Mouse (Mus musculus) macrophage (primary cell): Measurements from ENCODE around the gene Tex29. TPM values are rescaled to one million over a fixed set of nuclear protein-coding genes. Genes with fewer than 3 reads are reported as not detected.

Experiments used
- H3K27ac ChIP-seq: fragments of 350-480 bp; formaldehyde crosslinking; 2 replicates; pipeline ENCODE4 v1.9.0; 2021
- H3K36me3 ChIP-seq: fragments of 350-480 bp; formaldehyde crosslinking; 2 replicates; pipeline ENCODE4 v1.9.0; 2021; ENCODE audit errors: inconsistent target
- H3K4me3 ChIP-seq: fragments of 350-480 bp; formaldehyde crosslinking; 2 replicates; pipeline ENCODE4 v1.9.0; 2021; ENCODE audit errors: inconsistent target
- H3K79me2 ChIP-seq: fragments of 350-480 bp; formaldehyde crosslinking; 2 replicates; pipeline ENCODE4 v1.9.0; 2021; ENCODE audit errors: inconsistent target
- WGBS: methylation state at CpG from one replicate; pipeline ENCODE4 v1.1.7; 2026; ENCODE audit warnings: inconsistent platforms; ENCODE audit not compliant: missing documents; 5-methylcytosine and 5-hydroxymethylcytosine counted together
- polyA plus RNA-seq: library from polyadenylated mRNA; stranded (reverse); fragments of 250-400 nt; gene quantifications from 3 replicates; pipeline ENCODE4 v1.2.4, GENCODE M21; 2018; ENCODE audit warnings: inconsistent platforms

The Tex29 gene
- polyA plus RNA-seq, 1 experiment from 2014 or later = not detected

- 93% methylated on average over 5 of the region's 5 CpGs for WGBS
- Histone ChIP-seq H3K4me3 (no peak overlapping the region), H3K27ac (no peak overlapping the region), H3K79me2 (no peaks in the 10 kb centered on the region), H3K36me3 (peaks cover 96% of the 10 kb centered on the region)
Observed at GRCm38 (mm10) chr8:11820136-11820535, 20.1 kb upstream of the Tex29 start.

DNA sequence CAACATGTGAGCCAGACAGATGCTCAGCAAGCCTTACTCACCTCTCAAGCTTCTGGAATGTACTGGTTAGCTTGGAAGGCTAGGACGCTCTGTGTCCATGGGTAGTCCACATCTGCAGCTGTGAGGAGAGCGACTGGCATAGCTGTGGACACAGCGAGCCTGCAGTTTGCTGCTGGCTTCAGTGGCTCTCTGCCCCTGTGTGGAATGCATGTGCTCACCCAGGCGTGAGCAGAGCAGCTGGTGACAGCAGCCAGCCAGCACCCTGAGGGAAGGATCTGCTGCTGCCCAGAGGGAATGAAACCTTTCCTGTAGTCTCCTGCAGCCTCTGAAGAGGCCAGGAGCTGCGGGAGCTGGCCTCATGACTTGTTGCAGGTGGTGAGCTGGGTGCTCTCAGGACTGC, 19.7 kb upstream of the Tex29 start:
- 95% methylated on average over 5 of the region's 5 CpGs for WGBS
- H3K4me3 ChIP-seq = no peak overlapping the region

DNA sequence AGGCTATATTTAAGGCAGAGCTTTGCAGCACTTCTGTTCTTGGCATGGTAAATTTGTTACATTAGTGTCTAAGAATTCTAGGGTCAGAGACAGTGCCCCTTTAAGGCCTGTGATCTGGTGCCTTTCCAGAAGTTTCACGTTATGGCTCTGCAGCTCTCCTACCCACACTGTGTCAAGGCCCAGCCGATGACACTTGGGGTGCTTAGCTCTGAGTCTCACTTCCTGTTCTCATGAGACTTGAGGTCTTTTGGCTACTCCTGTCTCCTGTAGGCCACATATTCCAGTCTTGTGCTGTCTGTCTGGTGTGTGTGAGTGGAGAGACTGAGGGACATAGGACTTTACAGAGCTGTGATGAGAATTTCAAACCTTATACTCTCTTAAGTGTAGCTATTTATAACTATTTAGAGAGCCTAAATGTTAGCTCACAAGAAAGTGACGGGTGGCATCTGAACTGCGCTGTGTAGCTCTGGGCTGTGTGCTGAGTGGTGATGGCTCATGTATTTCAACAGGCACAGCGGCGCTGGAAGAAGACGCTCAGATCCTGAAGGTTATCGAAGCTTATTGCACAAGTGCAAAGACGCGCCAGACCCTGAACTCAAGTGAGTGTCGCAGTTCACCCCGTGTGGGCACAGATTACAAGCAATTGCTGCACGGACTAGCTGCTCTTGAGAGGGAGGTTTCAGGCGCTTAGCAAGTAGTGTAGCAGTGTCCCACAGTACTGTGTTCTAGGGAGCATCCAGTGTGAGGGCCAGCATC, 18.6 kb upstream of the Tex29 start:
- H3K79me2 ChIP-seq = no peaks in the 10 kb centered on the region
- WGBS = 90% methylated on average over 14 of the region's 14 CpGs
- peaks cover 96% of the 10 kb centered on the region for H3K36me3 ChIP-seq

More for the DNA sequence above, 19.7 kb upstream of the Tex29 start:
- Histone ChIP-seq H3K36me3 (peaks cover 96% of the 10 kb centered on the region), H3K27ac (no peak overlapping the region), H3K79me2 (no peaks in the 10 kb centered on the region)

GRCm38 (mm10) chr8:11822550-11823060, 17.7 kb upstream of the Tex29 start:
- Histone ChIP-seq H3K36me3 (peaks cover 96% of the 10 kb centered on the region), H3K4me3 (no peak overlapping the region), H3K27ac (no peak overlapping the region), H3K79me2 (no peaks in the 10 kb centered on the region)
- WGBS = 92% methylated on average over 9 of the region's 9 CpGs

More for the DNA sequence above, 18.6 kb upstream of the Tex29 start:
- Histone ChIP-seq H3K4me3 (no peak overlapping the region), H3K27ac (no peak overlapping the region)

DNA sequence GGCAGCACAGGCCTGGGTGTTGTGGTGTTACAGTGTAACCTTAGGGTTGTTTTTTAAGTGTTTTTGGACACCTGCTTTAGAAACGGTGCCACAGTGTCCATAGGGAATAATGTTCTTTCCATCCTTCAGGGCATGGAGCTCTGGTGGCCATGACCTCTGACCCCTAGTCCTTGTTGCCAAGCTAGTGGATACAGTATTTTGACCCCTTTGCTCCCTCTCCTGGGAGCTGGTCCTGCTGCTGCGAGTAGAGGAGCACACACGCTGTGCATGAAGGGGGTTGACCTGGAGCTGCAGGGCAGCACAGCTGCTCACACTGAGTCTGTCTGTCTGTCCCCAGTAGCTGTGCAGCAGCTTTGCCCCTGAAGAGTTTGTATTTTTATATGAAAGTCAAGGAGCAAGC, 14.5 kb upstream of the Tex29 start:
- H3K27ac ChIP-seq = no peak overlapping the region
- no peaks in the 10 kb centered on the region for H3K79me2 ChIP-seq
- 94% methylated on average over 3 of the region's 3 CpGs for WGBS
- H3K36me3 ChIP-seq = peaks cover 96% of the 10 kb centered on the region
- no peak overlapping the region for H3K4me3 ChIP-seq

- H3K27ac ChIP-seq = no peak overlapping the region
- H3K36me3 ChIP-seq = peaks cover 97% of the 10 kb centered on the region
- no peaks in the 10 kb centered on the region for H3K79me2 ChIP-seq
- WGBS = 88% methylated on average over 3 of the region's 3 CpGs
- H3K4me3 ChIP-seq = no peak overlapping the region
Observed at GRCm38 (mm10) chr8:11827312-11827711, 13.0 kb upstream of the Tex29 start.

DNA sequence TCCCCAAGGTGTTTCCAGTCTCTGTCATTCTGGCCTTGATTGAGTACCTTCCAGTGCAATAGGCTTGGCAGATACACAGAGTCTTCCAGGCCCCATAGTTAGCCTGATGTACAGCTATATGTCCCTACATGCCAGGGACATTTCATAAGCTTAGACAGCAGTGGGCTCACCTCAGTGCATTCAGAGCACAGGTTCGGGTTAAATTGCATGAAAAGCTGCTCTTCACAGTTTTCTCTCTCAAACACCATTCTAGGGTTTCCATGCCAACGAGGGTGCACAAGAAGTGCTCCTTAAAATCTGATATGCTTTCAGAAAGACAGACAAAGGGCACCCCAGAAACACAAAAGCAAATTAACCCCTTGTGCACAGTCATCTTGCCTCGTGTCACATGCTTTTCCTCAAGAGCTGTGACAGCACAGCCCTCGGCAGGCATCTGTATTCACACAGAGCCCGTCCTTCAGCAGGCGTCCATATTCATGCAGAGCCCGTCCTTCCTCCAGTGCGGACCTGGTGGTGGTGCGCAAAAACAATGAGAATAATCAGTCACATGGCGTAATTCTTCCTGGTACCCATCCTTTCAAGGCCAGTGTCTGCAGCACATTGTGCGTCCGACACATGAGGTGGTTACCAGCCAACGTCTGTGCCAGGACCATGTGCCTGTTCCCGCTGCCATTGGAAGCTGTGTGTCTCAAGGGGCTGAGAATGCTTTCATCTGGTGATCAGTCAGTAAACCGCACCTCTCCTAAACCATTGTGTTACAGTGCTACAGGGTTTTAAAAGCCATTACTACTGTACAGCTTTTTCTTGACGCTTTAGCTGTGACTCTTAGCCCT, 9.8 kb upstream of the Tex29 start:
- Histone ChIP-seq H3K27ac (no peak overlapping the region), H3K79me2 (no peaks in the 10 kb centered on the region), H3K4me3 (no peak overlapping the region), H3K36me3 (peaks cover 87% of the 10 kb centered on the region)
- WGBS = 97% methylated on average over 16 of the region's 16 CpGs

GRCm38 (mm10) chr8:11831174-11831573, 9.1 kb upstream of the Tex29 start:
- Histone ChIP-seq H3K4me3 (no peak overlapping the region), H3K27ac (no peak overlapping the region), H3K79me2 (no peaks in the 10 kb centered on the region), H3K36me3 (peaks cover 80% of the 10 kb centered on the region)
- 81% methylated on average over 10 of the region's 10 CpGs for WGBS

- Histone ChIP-seq H3K36me3 (peaks cover 72% of the 10 kb centered on the region), H3K79me2 (no peaks in the 10 kb centered on the region), H3K27ac (no peak overlapping the region), H3K4me3 (no peak overlapping the region)
- 42% methylated on average over 5 of the region's 5 CpGs for WGBS
Observed at GRCm38 (mm10) chr8:11831939-11832338, 8.3 kb upstream of the Tex29 start.

DNA sequence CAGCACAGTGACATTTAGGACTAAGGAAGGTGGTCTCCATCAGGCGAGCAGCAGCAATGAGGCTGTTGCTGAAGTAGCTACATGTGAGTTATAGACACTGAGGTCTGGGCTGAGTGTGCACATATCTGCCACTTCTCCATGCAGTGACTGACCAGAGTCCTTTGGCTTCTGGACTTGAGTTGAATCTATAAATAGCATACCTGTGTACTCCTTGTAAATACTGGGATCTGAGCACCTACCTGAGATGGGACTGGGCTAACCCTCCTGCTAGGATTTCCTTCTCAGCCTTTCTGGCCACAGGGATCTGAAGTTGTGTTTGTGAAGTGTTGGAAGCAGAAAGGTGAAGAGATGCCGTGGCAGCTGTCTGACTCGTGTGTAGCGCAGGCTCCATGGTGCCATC, 7.1 kb upstream of the Tex29 start:
- 88% methylated on average over 4 of the region's 4 CpGs for WGBS
- peaks cover 60% of the 10 kb centered on the region for H3K36me3 ChIP-seq
- H3K27ac ChIP-seq = no peak overlapping the region
- no peaks in the 10 kb centered on the region for H3K79me2 ChIP-seq
- no peak overlapping the region for H3K4me3 ChIP-seq

GRCm38 (mm10) chr8:11834200-11834599, 6.1 kb upstream of the Tex29 start:
- Histone ChIP-seq H3K79me2 (no peaks in the 10 kb centered on the region), H3K4me3 (no peak overlapping the region), H3K27ac (no peak overlapping the region), H3K36me3 (peaks cover 51% of the 10 kb centered on the region)
- 100% methylated on average over 5 of the region's 5 CpGs for WGBS

DNA sequence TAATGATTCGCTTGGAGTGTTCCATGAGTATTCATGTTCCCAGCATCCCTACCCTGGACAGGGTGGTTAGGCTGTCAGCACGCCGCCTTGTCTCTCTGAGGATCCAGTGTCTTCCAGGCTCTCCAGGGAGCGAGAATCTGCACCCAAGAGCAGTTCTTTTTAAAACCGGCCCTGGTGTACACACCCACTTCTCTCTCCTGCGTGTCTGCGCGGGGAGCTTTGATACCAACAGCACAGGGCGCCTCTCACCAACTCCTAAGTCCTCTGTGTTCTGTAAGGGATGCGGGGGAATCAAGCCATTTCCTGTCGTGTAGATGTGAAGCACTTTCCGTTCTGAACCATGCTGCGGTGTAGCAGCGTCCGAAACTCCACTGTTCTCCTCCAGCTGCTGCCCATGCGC, 5.6 kb upstream of the Tex29 start:
- Histone ChIP-seq H3K79me2 (no peaks in the 10 kb centered on the region), H3K4me3 (no peak overlapping the region), H3K27ac (no peak overlapping the region), H3K36me3 (peaks cover 47% of the 10 kb centered on the region)
- 95% methylated on average over 16 of the region's 16 CpGs for WGBS

GRCm38 (mm10) chr8:11841571-11841970, 1.3 kb downstream of the Tex29 start:
- WGBS = 77% methylated on average over 8 of the region's 8 CpGs
- H3K27ac ChIP-seq = no peak overlapping the region
- no peak overlapping the region for H3K4me3 ChIP-seq
- H3K36me3 ChIP-seq = no peaks in the 10 kb centered on the region
- no peaks in the 10 kb centered on the region for H3K79me2 ChIP-seq

DNA sequence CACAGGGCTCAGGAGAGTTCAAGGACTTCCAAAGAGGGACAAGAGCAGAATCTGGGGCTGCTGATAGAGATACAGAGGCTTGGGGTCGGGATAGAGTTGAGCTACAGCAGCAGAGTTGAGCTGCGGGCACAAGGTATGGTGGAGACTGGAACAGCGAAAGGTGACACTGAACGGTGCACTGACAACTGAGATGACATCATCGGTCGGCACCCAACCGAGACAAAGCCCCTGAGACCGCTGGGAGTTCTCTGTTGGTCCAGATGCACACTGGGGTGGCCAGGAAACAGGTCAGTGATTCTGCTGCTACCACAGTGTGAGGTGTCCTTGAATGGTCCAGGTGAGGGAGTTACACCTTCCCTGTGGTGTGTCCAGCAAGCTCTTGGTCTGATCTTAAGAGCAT, 2.5 kb downstream of the Tex29 start:
- H3K79me2 ChIP-seq = no peaks in the 10 kb centered on the region
- WGBS = 92% methylated on average over 8 of the region's 8 CpGs
- no peak overlapping the region for H3K4me3 ChIP-seq
- H3K36me3 ChIP-seq = no peaks in the 10 kb centered on the region
- no peak overlapping the region for H3K27ac ChIP-seq
